Mouse (Mus musculus) embryonic facial prominence, embryonic 14.5 days (tissue): ENCODE measurements at regions not wholly inside any gene's neighbourhood (a gene's known extent, or its start where the extent isn't known, plus 50 kb on each side); places are given as distances from the start of the nearest gene placed in this dataset.

Source experiments
- ATAC-seq: fragments of 200-750 bp; cut with Nextera tagmentation; 2 replicates; pipeline ENCODE4 v1.8.0; 2017; ENCODE audit warnings: low read depth, moderate number of reproducible peaks, moderate TSS enrichment
- DNase-seq: peaks from one replicate; pipeline ENCODE4 v3.0.0-alpha.2; 2015; ENCODE audit warnings: low spot score
- H3K27ac ChIP-seq: fragments of 300-500 bp; sonication (generic); replicated peaks from 2 replicates; pipeline ENCODE4 v1.5.1; 2014; ENCODE audit warnings: low read depth, mild to moderate bottlenecking, low read length, moderate library complexity
- H3K27me3 ChIP-seq: fragments of 300-500 bp; sonication (generic); replicated peaks from 2 replicates; pipeline ENCODE4 v1.6.1; 2014; ENCODE audit warnings: low read length; ENCODE audit not compliant: control insufficient read depth, insufficient read depth
- H3K36me3 ChIP-seq: fragments of 300-500 bp; sonication (generic); 2 replicates; pipeline ENCODE4 v1.6.1; 2014; ENCODE audit warnings: low read length, mixed read lengths; ENCODE audit not compliant: control insufficient read depth, insufficient read depth
- H3K4me1 ChIP-seq: fragments of 300-500 bp; sonication (generic); 2 replicates; pipeline ENCODE4 v1.6.1; 2014; ENCODE audit warnings: antibody characterized with exemption, low read length; ENCODE audit not compliant: control insufficient read depth, insufficient read depth
- H3K4me2 ChIP-seq: fragments of 300-500 bp; sonication (generic); 2 replicates; pipeline ENCODE4 v1.6.1; 2014; ENCODE audit warnings: low read depth, mild to moderate bottlenecking, low read length, moderate library complexity, mixed read lengths
- H3K4me3 ChIP-seq: fragments of 300-500 bp; sonication (generic); 2 replicates; pipeline ENCODE4 v1.5.1; 2014; ENCODE audit warnings: low read depth, mild to moderate bottlenecking, low read length
- H3K9ac ChIP-seq: fragments of 300-500 bp; sonication (generic); 2 replicates; pipeline ENCODE4 v1.6.1; 2014; ENCODE audit warnings: low read depth, mild to moderate bottlenecking, low read length, moderate library complexity, mixed read lengths
- H3K9me3 ChIP-seq: fragments of 300-500 bp; sonication (generic); 2 replicates; pipeline ENCODE4 v1.6.1; 2016; ENCODE audit warnings: low read length; ENCODE audit not compliant: control insufficient read depth
- WGBS: fragments of 180-500 bp; shearing (Covaris S2); extraction: QIAGEN DNeasy Blood & Tissue Kit; methylation state at CpG from one replicate; pipeline ENCODE4 v1.1.7; 2014; 5-methylcytosine and 5-hydroxymethylcytosine counted together

GRCm38 (mm10) chr12:35246226-35247014 lies 199.4 kb downstream of the Snx13 start:
- no peaks in the 10 kb centered on the region for H3K27me3 ChIP-seq
- H3K4me2 ChIP-seq = no peak overlapping the region
- no peaks in the 10 kb centered on the region for H3K36me3 ChIP-seq
- H3K4me3 ChIP-seq = no peak overlapping the region
- 74% methylated on average over 5 of the region's 5 CpGs for WGBS
- DNase-seq (peak; percentile 16), ATAC-seq (no peak)
- no peak overlapping the region for H3K27ac ChIP-seq
- H3K9ac ChIP-seq = no peak overlapping the region
- H3K9me3 ChIP-seq = no peaks in the 10 kb centered on the region
- no peaks in the 10 kb centered on the region for H3K4me1 ChIP-seq

DNA sequence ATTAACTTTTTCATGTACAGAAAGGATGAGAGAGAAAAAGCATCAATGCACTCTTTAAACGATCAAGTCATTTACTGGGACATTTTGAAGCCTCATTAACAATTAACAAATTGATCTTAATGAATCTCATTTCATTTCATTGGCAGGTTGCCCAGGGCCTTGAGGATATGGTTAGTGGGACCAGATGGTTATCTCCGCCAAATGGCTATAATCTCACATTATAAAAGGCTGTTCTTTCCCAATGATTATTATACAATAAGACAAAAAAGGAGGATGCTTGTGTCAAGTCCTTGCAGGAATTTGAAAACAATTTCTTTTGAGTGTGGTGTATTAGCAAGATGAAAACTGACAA lies 185.3 kb downstream of the Snx13 start:
- no peak overlapping the region for H3K9ac ChIP-seq
- H3K9me3 ChIP-seq = no peaks in the 10 kb centered on the region
- no peak overlapping the region for H3K4me2 ChIP-seq
- H3K27me3 ChIP-seq = no peaks in the 10 kb centered on the region
- no peak overlapping the region for H3K4me3 ChIP-seq
- no peak for ATAC-seq
- H3K27ac ChIP-seq = no peak overlapping the region
- no peaks in the 10 kb centered on the region for H3K4me1 ChIP-seq
- WGBS = 54% methylated on average over 2 of the region's 2 CpGs
- no peaks in the 10 kb centered on the region for H3K36me3 ChIP-seq
- DNase-seq = no peak

DNA sequence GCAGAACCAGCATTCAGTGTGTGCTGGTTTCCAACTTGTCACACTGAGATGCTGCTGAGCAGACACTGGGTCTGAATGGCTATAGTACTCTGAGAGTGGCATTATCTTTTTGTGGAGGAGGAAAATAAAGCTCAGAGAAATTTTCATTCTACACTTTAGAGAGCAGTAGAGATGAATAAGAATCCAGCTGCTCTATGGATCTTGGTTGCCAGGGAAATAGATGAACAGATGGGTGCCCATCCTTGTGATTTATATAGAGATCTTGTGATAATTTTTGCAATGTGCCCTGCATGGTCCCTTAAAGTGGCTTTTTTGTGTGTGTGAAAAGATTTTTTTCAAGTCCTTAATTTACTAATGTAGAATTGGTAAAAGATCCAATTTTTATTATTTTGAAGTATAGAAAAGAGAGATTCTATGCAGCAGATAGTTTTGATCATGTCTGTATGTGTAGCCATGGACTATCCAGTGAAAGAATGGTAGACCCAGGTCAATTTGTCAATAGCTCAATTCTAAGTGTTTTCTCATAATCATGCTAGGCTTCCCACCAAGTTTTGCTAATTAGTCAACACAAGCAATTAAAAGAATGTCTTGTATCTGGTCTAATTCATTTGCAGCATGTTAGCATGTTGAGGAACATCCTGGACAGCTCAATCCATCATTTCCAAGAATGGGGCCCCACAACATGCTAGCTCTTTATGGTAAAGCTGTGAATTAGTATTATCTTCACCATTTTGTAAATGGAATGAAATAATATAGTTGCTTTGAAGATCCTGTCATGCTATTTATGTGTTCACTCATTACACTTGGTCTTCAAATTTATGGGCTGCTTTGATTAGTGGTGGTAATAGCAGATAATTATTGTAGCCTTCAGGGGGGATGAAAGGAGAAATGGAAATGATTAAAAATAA lies 184.7 kb downstream of the Snx13 start:
- no peak for DNase-seq
- H3K27ac ChIP-seq = no peak overlapping the region
- H3K36me3 ChIP-seq = no peaks in the 10 kb centered on the region
- no peak for ATAC-seq
- H3K4me1 ChIP-seq = no peaks in the 10 kb centered on the region
- no peak overlapping the region for H3K9ac ChIP-seq
- no peaks in the 10 kb centered on the region for H3K27me3 ChIP-seq
- no peak overlapping the region for H3K4me2 ChIP-seq
- no peaks in the 10 kb centered on the region for H3K9me3 ChIP-seq
- H3K4me3 ChIP-seq = no peak overlapping the region

DNA sequence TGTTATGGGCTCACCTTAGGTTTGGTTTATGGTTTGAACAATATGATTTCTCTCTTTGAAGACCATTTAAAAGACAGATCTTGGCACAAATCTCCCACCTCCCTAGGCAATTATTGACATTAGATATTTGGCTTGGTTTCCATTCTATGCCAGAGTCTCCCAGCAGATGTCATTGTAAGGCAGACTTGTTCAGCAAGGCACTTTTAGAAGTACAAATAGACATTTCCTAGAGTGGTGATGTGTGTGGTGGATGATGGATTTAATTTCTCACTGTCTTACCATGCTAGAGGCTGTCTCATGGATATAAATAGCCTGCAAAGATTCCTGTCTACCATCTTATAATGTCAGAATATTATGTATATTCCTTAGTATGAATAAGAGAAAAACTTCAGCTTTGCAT lies 173.4 kb downstream of the Snx13 start:
- Histone ChIP-seq H3K9ac (no peak overlapping the region), H3K27ac (no peak overlapping the region), H3K4me3 (no peak overlapping the region), H3K36me3 (no peaks in the 10 kb centered on the region), H3K9me3 (no peaks in the 10 kb centered on the region), H3K4me1 (peaks cover 6% of the 10 kb centered on the region; the same call in 1 of the 2 replicates), H3K27me3 (no peaks in the 10 kb centered on the region), H3K4me2 (no peak overlapping the region)
- ATAC-seq (peak; percentile 35; the same call in 1 of the 2 replicates), DNase-seq (peak; percentile 63)

- Histone ChIP-seq H3K27ac (no peak overlapping the region), H3K27me3 (no peaks in the 10 kb centered on the region), H3K4me1 (peaks cover 6% of the 10 kb centered on the region; the same call in 1 of the 2 replicates), H3K9me3 (no peaks in the 10 kb centered on the region), H3K36me3 (no peaks in the 10 kb centered on the region), H3K4me2 (no peak overlapping the region), H3K9ac (no peak overlapping the region), H3K4me3 (no peak overlapping the region)
- ATAC-seq (0 out of 2 replicates have a peak, but pooled peaks have one; percentile 47), DNase-seq (peak; percentile 60)
These were observed 173.0 kb downstream of the Snx13 start for GRCm38 (mm10) chr12:35220002-35220401.

DNA sequence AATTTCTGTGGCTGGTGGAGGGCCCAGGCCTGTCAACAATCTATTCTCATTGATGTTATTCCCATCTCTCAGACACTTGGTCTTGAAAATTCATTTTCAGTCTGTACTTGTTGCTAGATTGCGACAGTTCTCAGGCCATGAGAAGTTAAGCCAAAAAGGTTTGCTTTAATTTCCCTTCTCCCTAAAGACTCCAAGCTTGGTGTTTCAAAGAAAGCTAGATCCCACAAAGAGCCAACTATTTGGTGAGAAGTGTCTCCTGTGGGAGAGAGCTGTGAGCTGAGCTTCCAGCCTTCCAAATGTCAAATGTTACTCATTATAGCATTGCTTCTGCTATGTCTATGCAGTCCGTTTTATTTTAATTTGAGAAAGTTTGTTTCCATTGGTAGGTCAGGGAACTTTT lies 169.7 kb downstream of the Snx13 start:
- Histone ChIP-seq H3K9me3 (no peaks in the 10 kb centered on the region), H3K4me1 (no peaks in the 10 kb centered on the region), H3K27me3 (no peaks in the 10 kb centered on the region), H3K4me3 (no peak overlapping the region), H3K9ac (no peak overlapping the region), H3K36me3 (no peaks in the 10 kb centered on the region), H3K27ac (no peak overlapping the region), H3K4me2 (no peak overlapping the region)
- ATAC-seq = no peak
- peak; percentile 59 for DNase-seq
- WGBS = 62% methylated on average over 2 of the region's 2 CpGs

DNA sequence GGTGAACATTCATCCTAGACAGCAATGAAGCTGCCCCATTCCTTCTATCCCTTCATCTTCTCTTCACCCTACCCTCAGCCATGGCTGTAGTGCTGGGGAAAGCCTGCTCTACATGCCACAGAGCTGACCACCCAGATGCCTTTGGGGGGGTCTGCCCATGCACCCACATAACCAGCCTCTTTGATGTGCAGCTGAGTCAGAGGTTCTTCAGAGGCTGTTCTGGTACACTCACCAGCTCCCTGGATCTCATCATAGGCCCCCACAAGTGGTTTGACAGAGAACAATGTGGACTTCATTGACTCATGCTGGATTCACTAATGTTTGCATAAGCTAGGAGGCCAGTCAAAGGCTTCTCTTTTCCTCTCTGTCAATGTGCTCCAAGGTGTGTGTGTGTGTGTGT lies 162.4 kb downstream of the Snx13 start:
- Histone ChIP-seq H3K4me3 (no peak overlapping the region), H3K4me1 (no peaks in the 10 kb centered on the region), H3K4me2 (no peak overlapping the region), H3K27me3 (no peaks in the 10 kb centered on the region), H3K9me3 (no peaks in the 10 kb centered on the region), H3K9ac (no peak overlapping the region), H3K27ac (no peak overlapping the region), H3K36me3 (no peaks in the 10 kb centered on the region)
- no peak for ATAC-seq
- no peak for DNase-seq

- WGBS = 67% methylated on average over 3 of the region's 3 CpGs
- DNase-seq (peak; percentile 50), ATAC-seq (no peak)
- H3K4me1 ChIP-seq = no peaks in the 10 kb centered on the region
- H3K27ac ChIP-seq = no peak overlapping the region
- no peak overlapping the region for H3K9ac ChIP-seq
- H3K27me3 ChIP-seq = no peaks in the 10 kb centered on the region
- H3K4me2 ChIP-seq = no peak overlapping the region
- no peaks in the 10 kb centered on the region for H3K36me3 ChIP-seq
- no peaks in the 10 kb centered on the region for H3K9me3 ChIP-seq
- H3K4me3 ChIP-seq = no peak overlapping the region
These were observed 160.6 kb downstream of the Snx13 start for GRCm38 (mm10) chr12:35207605-35208004.
